Comparison of ENCODE assay signal across 27 mouse cellular contexts in the genomic region with DNA sequence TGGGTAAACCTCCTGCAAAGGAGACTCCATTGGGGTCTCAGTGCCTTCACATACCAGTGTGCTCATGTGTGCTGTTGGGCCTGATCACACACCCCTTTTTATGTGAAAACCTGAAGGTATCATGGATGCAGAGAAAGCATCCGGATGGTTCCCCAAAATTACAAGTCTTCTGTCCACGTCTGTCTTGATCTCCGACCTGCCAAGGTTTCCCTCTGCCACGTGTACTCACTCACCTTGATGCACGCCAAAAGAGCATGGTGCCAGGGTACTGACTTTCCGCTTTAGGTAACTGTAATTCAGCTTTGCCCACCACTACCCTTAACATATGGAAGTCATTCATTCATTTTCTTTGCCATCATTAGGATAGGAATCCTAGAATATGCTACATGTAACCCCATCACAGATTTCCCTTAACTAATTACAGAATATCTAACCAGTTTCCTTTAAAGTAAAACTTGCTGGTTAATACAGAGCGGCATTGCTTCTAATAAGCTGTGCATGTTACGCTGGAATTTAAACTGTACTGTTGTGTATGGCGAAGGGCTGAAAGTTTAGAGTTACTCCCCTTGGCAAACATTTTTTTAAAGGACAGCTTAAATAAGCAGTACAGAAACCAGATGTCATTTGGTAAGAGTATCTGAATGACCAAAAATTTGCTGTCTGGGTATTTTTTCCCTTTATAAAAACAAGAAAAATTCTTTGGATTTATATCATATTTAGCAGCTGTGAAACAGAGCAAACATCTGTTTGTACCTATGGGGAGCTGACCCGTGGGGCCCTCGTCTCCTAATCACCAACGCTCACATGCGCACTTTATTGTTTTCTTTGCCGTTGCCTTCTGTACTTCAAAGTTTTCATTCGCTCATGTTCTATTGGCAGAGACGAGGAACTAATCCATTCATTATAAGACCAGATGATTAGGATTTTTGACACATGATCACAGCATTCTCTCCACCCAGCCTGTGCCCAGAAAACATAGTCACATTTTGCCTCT.
A peak's percentile ranks its signal among the peaks of the same experiment; 100 is the strongest.
DNase-seq lines count a peak whose midpoint lies in the region; ATAC-seq and TF ChIP-seq lines count a peak whose summit lies in the region.
"Had no signal": no experiment of that assay in that cellular context is flagged by ENCODE, and none has a peak within 500 bp of the region (broad histone marks: within the 10 kb centered on the region; RNA-seq: fewer than 3 reads in every experiment).

No protein-coding gene starts in this region.

- DNase-seq in limb, embryonic 10.5 days (ENCODE audit: low spot score) = no peak
- DNase-seq in neural tube, embryonic 11.5 days (ENCODE audit: low spot score) = peak; percentile 14
- peak; percentile 75 for DNase-seq in embryonic facial prominence, embryonic 14.5 days (ENCODE audit: low spot score)
- no peak for DNase-seq in forebrain, postnatal 0 days
- DNase-seq: adrenal gland, adult 8-10 months; cerebellum, adult 9-11 months; gastrocnemius, postnatal 25 days; heart, postnatal 10 days; kidney, adult 9 months; kidney, postnatal 4 days; layer of hippocampus, adult 9-11 months; left cerebral cortex, postnatal 4 days; right cerebral cortex, postnatal 14 days; spleen, adult 18-20 months had no signal

- TF ChIP-seq CTCF in forebrain, postnatal 0 days (IDR thresholded peaks at IDR 0.05; ENCODE audit: low read depth) = no peak

- H3K9me3 ChIP-seq in limb, embryonic 13.5 days = no peaks in the 10 kb centered on the region
- H3K9me3 ChIP-seq in limb, embryonic 10.5 days (replicated peaks) = no peaks in the 10 kb centered on the region
- no peaks in the 10 kb centered on the region for H3K9me3 ChIP-seq in neural tube, embryonic 11.5 days (ENCODE audit: control insufficient read depth, low read length)
- no peaks in the 10 kb centered on the region for H3K9me3 ChIP-seq in neural tube, embryonic 15.5 days (replicated peaks)
- H3K9me3 ChIP-seq in embryonic facial prominence, embryonic 14.5 days (ENCODE audit: control insufficient read depth, low read length) = no peaks in the 10 kb centered on the region
- H3K9me3 ChIP-seq in forebrain, postnatal 0 days (ENCODE audit: low read length) = no peaks in the 10 kb centered on the region
- H3K9me3 ChIP-seq: forebrain, embryonic 13.5 days; hindbrain, embryonic 12.5 days; liver, embryonic 12.5 days; midbrain, embryonic 10.5 days; neural tube, embryonic 12.5 days; stomach, embryonic 15.5 days had no signal

- peak; percentile 40; the same call in 1 of the 2 replicates for ATAC-seq in limb, embryonic 13.5 days (ENCODE audit: low FRiP score, low read depth)
- no peak for ATAC-seq in neural tube, embryonic 11.5 days (ENCODE audit: insufficient read depth, low FRiP score, low TSS enrichment)
- no peak for ATAC-seq in neural tube, embryonic 15.5 days (ENCODE audit: low FRiP score)
- peak; percentile 60; the same call in 1 of the 2 replicates for ATAC-seq in embryonic facial prominence, embryonic 14.5 days (ENCODE audit: low read depth)
- no peak for ATAC-seq in cerebellum, adult (ENCODE audit: insufficient number of reproducible peaks, low FRiP score, low TSS enrichment)
- ATAC-seq in forebrain, postnatal 0 days = no peak
- ATAC-seq: forebrain, embryonic 13.5 days; liver, embryonic 12.5 days had no signal

- H3K9ac ChIP-seq in limb, embryonic 13.5 days = no peak overlapping the region
- H3K9ac ChIP-seq in neural tube, embryonic 11.5 days (ENCODE audit: low read length) = no peak overlapping the region
- no peak overlapping the region for H3K9ac ChIP-seq in neural tube, embryonic 15.5 days (replicated peaks)
- H3K9ac ChIP-seq in embryonic facial prominence, embryonic 14.5 days (ENCODE audit: low read depth, low read length) = no peak overlapping the region
- no peak overlapping the region for H3K9ac ChIP-seq in forebrain, postnatal 0 days
- H3K9ac ChIP-seq: forebrain, embryonic 13.5 days; hindbrain, embryonic 12.5 days; liver, embryonic 12.5 days; neural tube, embryonic 12.5 days; stomach, embryonic 15.5 days had no signal

- no peak overlapping the region for H3K4me3 ChIP-seq in limb, embryonic 13.5 days
- H3K4me3 ChIP-seq in limb, embryonic 10.5 days = no peak overlapping the region
- H3K4me3 ChIP-seq in neural tube, embryonic 11.5 days (ENCODE audit: low read depth, low read length) = no peak overlapping the region
- H3K4me3 ChIP-seq in neural tube, embryonic 15.5 days (replicated peaks) = no peak overlapping the region
- H3K4me3 ChIP-seq in embryonic facial prominence, embryonic 14.5 days (ENCODE audit: low read depth, low read length) = no peak overlapping the region
- no peak overlapping the region for H3K4me3 ChIP-seq in forebrain, postnatal 0 days (ENCODE audit: low read depth, low read length)
- H3K4me3 ChIP-seq: erythroblast, embryonic 14.5 days; forebrain, embryonic 13.5 days; hindbrain, embryonic 12.5 days; left cerebral cortex, adult 2 months; liver, embryonic 12.5 days; midbrain, embryonic 10.5 days; neural tube, embryonic 12.5 days; stomach, embryonic 15.5 days had no signal

- H3K27ac ChIP-seq in limb, embryonic 13.5 days = no peak overlapping the region
- H3K27ac ChIP-seq in limb, embryonic 10.5 days = no peak overlapping the region
- no peak overlapping the region for H3K27ac ChIP-seq in neural tube, embryonic 11.5 days (ENCODE audit: low read depth, low read length)
- no peak overlapping the region for H3K27ac ChIP-seq in neural tube, embryonic 15.5 days (replicated peaks)
- H3K27ac ChIP-seq in embryonic facial prominence, embryonic 14.5 days (replicated peaks; ENCODE audit: low read depth, low read length) = no peak overlapping the region; the same call in 1 of the 2 replicates
- no peak overlapping the region for H3K27ac ChIP-seq in forebrain, postnatal 0 days (ENCODE audit: low read depth, low read length)
- H3K27ac ChIP-seq: forebrain, embryonic 13.5 days; hindbrain, embryonic 12.5 days; left cerebral cortex, adult 2 months; liver, embryonic 12.5 days; macrophage; midbrain, embryonic 10.5 days; neural tube, embryonic 12.5 days; stomach, embryonic 15.5 days had no signal

- peak overlapping the region; percentile 5; the same call in 1 of the 2 replicates for H3K4me2 ChIP-seq in limb, embryonic 13.5 days (replicated peaks)
- H3K4me2 ChIP-seq in neural tube, embryonic 11.5 days (ENCODE audit: low read depth) = no peak overlapping the region
- H3K4me2 ChIP-seq in neural tube, embryonic 15.5 days = no peak overlapping the region
- peak overlapping the region; percentile 32 for H3K4me2 ChIP-seq in embryonic facial prominence, embryonic 14.5 days (ENCODE audit: low read depth, low read length)
- H3K4me2 ChIP-seq in forebrain, postnatal 0 days (ENCODE audit: low read depth) = no peak overlapping the region
- H3K4me2 ChIP-seq: forebrain, embryonic 13.5 days; heart, embryonic 11.5 days; hindbrain, embryonic 12.5 days; liver, embryonic 12.5 days; neural tube, embryonic 12.5 days; stomach, embryonic 15.5 days had no signal

- no peaks in the 10 kb centered on the region for H3K27me3 ChIP-seq in limb, embryonic 13.5 days
- no peaks in the 10 kb centered on the region for H3K27me3 ChIP-seq in limb, embryonic 10.5 days (ENCODE audit: low read depth, poor library complexity, severe bottlenecking)
- H3K27me3 ChIP-seq in neural tube, embryonic 11.5 days (ENCODE audit: control insufficient read depth, insufficient read depth, low read length) = no peaks in the 10 kb centered on the region
- H3K27me3 ChIP-seq in neural tube, embryonic 15.5 days (replicated peaks) = no peaks in the 10 kb centered on the region
- H3K27me3 ChIP-seq in embryonic facial prominence, embryonic 14.5 days (replicated peaks; ENCODE audit: control insufficient read depth, insufficient read depth, low read length) = no peaks in the 10 kb centered on the region
- no peaks in the 10 kb centered on the region for H3K27me3 ChIP-seq in forebrain, postnatal 0 days (ENCODE audit: insufficient read depth, low read length)
- H3K27me3 ChIP-seq: forebrain, embryonic 13.5 days; hindbrain, embryonic 12.5 days; liver, embryonic 12.5 days; neural tube, embryonic 12.5 days; stomach, embryonic 15.5 days had no signal

- H3K4me1 ChIP-seq in limb, embryonic 13.5 days = peaks cover 11% of the 10 kb centered on the region
- H3K4me1 ChIP-seq in limb, embryonic 10.5 days = peaks cover 14% of the 10 kb centered on the region
- H3K4me1 ChIP-seq in neural tube, embryonic 11.5 days (ENCODE audit: control insufficient read depth, insufficient read depth, low read length) = no peaks in the 10 kb centered on the region
- H3K4me1 ChIP-seq in neural tube, embryonic 15.5 days = no peaks in the 10 kb centered on the region
- H3K4me1 ChIP-seq in embryonic facial prominence, embryonic 14.5 days (ENCODE audit: control insufficient read depth, insufficient read depth, low read length) = peaks cover 4% of the 10 kb centered on the region; the same call in 1 of the 2 replicates
- H3K4me1 ChIP-seq in forebrain, postnatal 0 days (ENCODE audit: insufficient read depth) = no peaks in the 10 kb centered on the region
- H3K4me1 ChIP-seq: forebrain, embryonic 13.5 days; hindbrain, embryonic 12.5 days; liver, embryonic 12.5 days; midbrain, embryonic 10.5 days; neural tube, embryonic 12.5 days; stomach, embryonic 15.5 days had no signal

- 32% methylated on average over 16 of the region's 16 CpGs for WGBS in limb, embryonic 13.5 days
- 66% methylated on average over 16 of the region's 16 CpGs for whole genome bisulfite sequencing in limb, embryonic 10.5 days
- WGBS in neural tube, embryonic 11.5 days = 76% methylated on average over 16 of the region's 16 CpGs
- 80% methylated on average over 16 of the region's 16 CpGs for WGBS in neural tube, embryonic 15.5 days
- WGBS in embryonic facial prominence, embryonic 14.5 days = 32% methylated on average over 16 of the region's 16 CpGs
- 68% methylated on average over 16 of the region's 16 CpGs for WGBS in forebrain, postnatal 0 days

- H3K36me3 ChIP-seq in limb, embryonic 13.5 days = no peaks in the 10 kb centered on the region
- no peaks in the 10 kb centered on the region for H3K36me3 ChIP-seq in limb, embryonic 10.5 days
- no peaks in the 10 kb centered on the region for H3K36me3 ChIP-seq in neural tube, embryonic 11.5 days (ENCODE audit: control insufficient read depth, insufficient read depth, low read length)
- H3K36me3 ChIP-seq in neural tube, embryonic 15.5 days = no peaks in the 10 kb centered on the region
- H3K36me3 ChIP-seq in embryonic facial prominence, embryonic 14.5 days (ENCODE audit: control insufficient read depth, insufficient read depth, low read length) = no peaks in the 10 kb centered on the region
- no peaks in the 10 kb centered on the region for H3K36me3 ChIP-seq in forebrain, postnatal 0 days (ENCODE audit: insufficient read depth)
- H3K36me3 ChIP-seq: hindbrain, embryonic 12.5 days; liver, embryonic 12.5 days; midbrain, embryonic 10.5 days; neural tube, embryonic 12.5 days; stomach, embryonic 15.5 days had no signal

Comparison
In these comparisons a context has a peak if more than half of its experiments do, and no peak if none do; other contexts are left out.
1. ATAC-seq: peak in limb, embryonic 13.5 days (single experiment) and embryonic facial prominence, embryonic 14.5 days (single experiment); none in neural tube, embryonic 11.5 days (single experiment), neural tube, embryonic 15.5 days (single experiment), cerebellum, adult (single experiment) and forebrain, postnatal 0 days (single experiment).
2. H3K4me2 ChIP-seq: peak in limb, embryonic 13.5 days (single experiment) and embryonic facial prominence, embryonic 14.5 days (single experiment); none in neural tube, embryonic 11.5 days (single experiment), neural tube, embryonic 15.5 days (single experiment) and forebrain, postnatal 0 days (single experiment).
3. DNase-seq: peak in neural tube, embryonic 11.5 days (single experiment) and embryonic facial prominence, embryonic 14.5 days (single experiment); none in limb, embryonic 10.5 days (single experiment) and forebrain, postnatal 0 days (single experiment).